Mouse (Mus musculus): Measurements from ENCODE around the gene Faf1.

Faf1 gene

DNA sequence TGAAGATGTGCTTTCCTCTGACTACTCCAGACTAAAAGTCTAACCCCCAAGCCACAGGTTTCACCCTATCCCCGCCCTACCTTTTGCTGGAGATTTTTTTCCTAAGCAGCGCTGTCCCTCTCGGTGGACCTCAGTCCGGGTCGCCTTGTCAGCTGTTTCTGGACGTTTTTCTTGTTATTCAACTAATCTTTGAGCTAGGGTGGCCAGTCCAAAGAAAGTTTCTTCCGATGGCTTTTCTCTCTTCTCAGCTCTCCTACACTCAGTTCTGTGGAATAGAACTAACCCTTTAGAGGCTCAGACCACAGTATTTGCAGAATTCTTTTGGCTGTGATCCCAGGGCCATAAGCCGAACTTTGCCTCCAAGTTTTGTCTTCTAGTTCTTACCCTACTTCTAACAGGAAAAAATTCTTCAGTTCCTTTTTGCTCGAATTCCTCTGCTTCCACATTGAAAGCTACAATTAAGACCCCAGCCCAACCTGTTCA is 302.5 kb downstream of the Faf1 start:
- in situ Hi-C loops (cut with MboI, MseI) = no loop called here

DNA sequence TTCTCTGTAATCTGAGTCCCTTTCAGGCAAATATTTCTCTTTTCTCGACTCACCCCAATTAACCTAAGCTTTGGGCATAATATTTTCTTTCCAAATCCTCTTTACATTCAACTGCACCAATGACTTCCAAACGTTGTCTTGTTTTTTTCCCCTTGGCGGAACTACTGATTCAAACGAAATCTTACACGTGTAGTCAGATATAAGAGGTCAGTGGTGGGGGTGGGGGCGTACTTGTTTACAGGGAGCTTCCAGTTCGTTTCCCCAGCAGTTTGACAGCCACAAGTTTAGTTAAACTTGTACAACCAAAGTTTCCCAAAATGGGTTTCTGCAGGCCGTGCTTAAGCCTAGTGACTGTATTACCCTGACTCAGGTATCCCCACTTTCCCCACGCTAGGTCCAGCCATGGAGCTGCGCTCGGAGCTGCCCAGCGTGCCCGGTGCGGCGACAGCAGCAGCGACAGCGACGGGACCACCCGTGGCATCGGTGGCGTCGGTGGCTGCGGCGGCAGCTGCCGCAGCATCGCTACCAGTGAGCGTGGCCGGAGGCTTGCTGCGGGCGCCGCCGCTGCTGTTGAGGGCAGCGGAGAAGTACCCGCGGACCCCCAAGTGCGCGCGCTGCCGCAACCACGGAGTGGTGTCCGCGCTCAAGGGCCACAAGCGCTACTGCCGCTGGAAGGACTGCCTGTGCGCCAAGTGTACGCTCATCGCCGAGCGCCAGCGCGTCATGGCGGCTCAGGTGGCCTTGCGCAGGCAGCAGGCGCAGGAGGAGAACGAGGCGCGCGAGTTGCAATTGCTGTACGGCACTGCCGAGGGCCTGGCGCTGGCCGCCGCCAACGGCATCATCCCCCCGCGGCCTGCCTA is 303.3 kb downstream of the Faf1 start:
- in situ Hi-C loops (cut with MboI, MseI) = no loop called here

DNA sequence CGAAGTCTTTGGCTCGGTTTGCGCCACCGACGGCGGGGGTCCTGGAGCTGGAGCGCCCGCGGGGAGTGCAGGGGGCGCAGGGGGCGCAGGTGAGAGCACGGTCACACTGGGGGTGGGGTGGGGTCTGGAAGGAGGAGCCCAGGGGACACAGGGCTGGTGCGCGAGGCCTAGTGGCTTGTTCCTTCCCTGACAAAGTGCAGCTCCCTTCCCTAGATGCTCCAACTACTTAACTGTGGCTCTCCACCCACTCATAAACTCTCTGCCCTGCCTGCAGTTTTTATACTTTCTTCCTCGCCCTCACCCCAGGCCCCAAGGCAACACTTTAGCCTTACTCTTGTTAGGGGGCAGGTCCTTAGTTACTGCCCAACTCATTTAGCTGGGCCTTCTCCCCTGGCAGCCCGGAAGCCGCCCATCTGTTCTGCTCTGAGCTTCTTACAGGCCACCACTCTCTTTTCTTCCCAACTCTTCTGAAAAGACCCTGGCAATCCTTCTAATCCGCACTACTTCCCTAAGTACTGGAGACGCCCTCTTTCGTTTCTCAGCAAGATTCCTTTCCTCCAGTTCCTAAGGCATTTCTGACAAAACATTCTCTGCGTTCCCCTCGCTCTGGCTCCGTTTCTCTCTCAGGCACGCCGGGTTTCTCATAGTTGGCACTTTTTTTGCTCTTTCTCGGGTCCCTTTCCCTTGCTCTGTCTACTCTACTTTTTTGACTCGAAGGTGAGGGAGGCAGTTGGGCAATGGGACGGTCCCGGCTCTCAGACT is 304.1 kb downstream of the Faf1 start:
- in situ Hi-C loops (cut with MboI, MseI) = no loop called here

DNA sequence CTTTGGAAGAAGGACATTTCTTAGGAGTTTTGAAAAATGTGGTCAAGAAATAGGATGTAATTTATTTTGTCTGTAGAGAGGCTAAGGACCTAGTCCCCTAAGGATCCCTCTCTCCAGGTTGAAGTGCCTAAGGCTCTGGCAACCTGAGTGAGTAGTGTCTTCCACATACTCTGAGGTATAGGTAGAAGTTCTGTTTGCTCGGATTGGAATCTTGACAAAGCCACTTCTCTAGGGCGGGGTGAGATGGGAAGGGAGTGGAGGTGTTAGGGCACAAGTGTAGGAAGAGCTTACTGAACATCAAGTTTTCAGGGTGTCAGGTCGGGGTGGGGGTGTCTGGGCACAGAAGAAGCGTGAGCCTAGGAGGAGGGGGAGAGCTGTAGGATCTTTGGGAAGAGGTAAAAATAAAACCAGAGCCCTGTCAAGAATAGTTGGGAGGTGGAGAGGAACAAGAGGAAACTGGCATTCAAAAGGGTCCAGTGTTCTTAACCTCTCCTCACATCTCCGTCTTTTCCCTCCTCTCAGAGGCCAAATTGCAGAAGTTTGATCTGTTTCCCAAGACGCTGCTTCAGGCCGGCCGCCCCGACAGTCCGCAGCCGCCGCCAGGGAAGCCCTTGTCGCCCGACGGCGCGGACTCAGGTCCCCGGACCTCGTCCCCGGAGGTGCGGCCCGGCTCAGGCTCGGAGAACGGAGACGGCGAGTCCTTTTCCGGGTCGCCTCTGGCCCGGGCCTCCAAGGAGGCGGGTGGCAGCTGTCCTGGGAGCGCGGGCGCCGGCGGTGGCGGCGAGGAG is 304.9 kb downstream of the Faf1 start:
- in situ Hi-C loops (cut with MboI, MseI) = no loop called here

DNA sequence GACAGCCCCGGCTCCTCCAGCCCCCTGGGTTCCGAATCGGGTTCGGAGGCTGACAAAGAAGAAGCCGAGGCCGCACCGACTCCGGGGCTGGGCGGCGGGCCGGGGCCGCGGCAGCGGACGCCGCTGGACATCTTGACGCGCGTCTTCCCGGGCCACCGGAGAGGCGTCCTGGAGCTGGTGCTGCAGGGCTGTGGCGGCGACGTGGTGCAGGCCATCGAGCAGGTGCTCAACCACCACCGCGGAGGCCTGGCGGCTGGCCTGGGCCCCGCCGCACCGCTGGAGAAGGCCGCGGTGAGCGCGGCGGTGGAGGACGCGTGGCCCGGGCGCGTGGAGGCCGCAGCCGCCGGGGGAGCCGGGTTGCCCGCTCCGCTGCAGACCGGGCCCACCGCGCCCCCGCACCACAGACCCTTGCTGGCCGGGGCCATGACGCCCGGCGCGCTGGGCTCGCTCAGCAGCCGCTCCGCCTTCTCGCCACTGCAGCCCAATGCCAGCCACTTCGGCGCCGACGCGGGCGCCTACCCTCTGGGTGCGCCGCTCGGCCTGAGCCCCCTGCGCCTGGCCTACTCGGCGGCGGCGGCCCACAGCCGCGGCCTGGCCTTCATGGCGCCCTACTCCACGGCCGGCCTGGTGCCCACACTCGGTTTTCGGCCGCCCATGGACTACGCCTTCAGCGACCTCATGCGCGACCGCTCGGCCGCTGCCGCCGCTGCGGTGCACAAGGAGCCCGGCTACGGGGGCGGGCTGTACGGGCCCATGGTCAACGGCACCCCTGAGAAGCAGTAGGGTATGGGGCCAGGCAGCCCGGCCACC is 305.7 kb downstream of the Faf1 start:
- in situ Hi-C loops (cut with MboI, MseI) = no loop called here

DNA sequence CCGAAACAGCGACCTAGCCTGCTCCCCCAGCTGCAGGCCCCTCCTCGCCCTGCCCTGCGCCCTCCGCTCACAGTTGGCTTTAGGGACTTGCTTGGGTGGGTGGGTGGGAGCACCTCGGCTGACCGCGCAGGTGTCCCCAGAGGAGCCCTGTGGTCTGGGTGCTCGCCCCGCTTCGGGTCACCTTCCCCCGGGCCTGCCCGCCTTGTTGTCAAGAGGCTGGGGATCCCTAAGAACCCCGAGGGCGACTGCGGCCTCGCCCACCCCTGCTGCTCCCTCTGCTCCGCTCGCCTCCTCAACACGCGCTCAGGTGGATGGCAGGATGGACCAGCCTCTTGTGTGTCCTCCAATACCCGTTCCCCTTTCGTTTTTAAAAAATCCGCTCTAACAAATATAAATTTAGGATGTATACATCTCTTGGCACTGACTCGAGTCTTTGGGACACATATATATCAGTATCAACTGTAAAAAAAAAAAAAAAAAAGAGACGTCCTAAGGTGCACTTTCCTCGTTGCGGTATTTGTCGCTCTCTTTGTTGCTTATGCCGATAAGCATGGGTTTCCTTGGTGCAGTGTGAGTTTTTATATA is 306.4 kb downstream of the Faf1 start:
- in situ Hi-C loops (cut with MboI, MseI) = no loop called here

DNA sequence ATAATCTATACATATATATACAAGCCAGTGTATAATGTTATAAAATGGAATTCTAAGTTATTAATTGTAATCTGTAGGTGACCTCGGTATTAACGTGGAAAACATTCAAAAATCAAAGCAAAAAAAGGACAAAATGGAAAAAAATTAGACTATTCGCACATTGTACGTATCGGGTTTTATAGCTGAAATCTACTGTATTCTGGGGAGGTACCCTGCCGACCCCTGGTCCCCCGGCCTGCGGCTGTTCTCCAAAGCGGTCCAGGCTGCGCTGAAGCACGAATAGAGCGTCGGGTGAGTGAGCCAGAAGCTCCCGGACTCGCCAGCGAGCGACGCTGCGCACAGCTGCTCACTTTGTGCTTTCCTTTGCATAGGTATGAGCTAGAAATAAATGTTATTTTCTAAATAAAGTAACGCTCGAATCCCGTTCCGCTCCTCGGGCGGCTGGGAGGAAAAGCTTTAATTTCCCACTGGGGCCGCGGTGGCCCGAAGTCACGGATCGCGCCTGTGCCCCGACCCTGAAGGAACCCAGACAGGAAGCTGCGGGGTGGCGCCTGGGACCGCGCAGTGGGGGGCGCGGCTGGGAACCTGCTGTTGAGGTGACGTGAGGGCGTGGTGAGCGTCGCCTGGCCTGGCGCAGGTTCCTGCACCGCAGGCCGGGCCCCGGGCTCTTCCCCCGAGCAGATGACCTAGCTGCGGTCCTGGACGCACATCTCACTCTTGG is 307.1 kb downstream of the Faf1 start:
- in situ Hi-C loops (cut with MboI, MseI) = no loop called here

DNA sequence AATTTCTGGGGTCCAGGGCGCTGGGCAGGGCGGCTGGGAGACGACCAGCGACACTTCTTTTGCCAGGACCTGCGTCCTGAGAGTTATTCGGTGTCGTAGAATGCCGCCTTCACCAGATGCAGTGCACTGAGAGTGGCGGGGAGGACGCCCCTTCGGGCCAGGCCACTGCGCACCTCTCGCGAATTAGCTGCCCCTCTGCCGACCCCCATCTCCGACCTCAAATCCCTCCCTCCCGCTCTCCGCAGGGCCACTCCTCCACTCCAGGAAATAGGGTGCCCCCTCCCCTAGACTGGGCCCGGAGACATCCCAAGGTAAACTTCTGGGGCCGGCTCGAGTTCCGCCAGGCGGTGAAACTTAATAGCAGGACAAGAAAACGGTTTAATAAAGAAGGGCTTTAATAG is 307.6 kb downstream of the Faf1 start:
- in situ Hi-C loops (cut with MboI, MseI) = no loop called here

DNA sequence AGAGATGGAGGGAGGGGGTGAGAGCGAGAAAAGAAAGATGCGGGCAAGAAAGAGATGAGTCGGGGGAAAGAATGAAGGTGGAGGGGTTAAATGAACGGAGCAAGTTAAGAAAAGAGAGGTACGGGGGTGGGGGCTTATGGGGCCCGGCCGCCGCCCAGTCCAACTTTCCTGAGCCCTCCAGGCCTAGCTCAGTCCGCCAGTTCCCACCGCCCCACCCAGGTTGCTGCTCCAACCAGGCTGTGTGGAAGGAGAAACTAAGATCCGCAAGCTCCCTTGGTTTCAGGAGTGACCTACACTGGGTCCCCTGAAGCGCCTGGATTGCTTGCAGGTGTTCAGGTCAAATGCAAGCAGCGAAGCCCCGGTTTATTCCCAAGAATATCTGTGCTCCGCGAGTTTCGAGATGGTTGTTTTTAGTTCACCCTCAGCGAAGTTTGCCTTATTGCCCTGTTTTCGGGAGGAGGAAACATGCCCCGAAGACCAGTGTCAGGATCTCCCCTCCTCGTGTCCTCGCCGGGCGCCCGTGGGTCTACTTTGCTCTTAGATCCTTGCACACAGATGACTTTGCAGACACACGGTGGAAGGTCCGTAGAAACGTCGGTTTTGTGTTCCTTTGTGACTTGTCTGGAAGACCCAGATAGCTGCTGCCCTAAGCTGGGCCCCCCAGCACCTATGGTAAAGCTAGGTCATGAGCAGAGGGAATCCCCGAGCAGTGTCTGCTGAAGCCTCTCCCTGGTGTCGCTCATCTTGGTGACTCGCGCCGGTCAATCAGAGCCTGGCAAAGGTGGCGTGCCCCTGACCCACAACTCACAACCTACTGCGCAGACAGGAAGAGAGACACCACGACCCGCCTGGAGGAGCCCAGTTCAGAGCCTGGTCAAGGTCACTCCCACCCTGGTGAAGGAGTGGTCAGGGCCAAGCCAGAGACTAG is 308.4 kb downstream of the Faf1 start:
- in situ Hi-C loops (cut with MboI, MseI) = no loop called here

DNA sequence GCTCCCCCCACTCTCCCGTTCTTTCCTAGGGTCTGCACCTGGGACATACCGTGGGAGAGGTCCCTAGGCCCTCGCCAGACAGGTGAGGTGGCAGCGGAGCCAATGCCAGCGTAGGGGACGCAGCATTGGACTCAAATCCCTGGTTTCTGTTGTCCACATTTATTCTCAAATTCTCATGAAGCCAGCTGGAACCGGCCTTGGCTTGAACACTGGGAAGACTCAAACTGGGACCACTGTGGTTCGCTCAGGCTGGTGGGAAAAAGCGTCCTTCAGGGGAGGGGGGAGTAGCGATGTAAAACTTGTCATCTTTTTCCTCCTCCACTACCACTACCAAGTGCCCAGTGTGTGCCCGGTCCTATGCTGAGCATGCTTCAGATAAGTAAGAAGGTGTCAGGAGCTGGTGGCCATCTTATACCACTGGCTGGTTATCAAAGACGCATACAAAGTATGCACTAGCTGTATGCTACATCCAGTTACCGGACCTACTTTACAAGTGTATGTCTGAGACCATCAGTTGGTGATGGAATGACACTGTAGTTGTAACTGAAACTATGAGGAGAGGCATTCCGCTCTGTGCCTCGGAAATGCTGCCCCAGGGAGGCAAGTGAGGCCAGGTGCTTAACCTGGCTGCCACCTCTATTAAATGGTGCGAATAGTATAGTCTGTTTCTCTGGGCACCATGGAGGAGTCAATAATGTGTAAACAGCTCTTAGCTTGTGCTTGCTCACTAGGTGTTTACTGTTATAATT is 309.2 kb downstream of the Faf1 start:
- in situ Hi-C loops (cut with MboI, MseI) = no loop called here

DNA sequence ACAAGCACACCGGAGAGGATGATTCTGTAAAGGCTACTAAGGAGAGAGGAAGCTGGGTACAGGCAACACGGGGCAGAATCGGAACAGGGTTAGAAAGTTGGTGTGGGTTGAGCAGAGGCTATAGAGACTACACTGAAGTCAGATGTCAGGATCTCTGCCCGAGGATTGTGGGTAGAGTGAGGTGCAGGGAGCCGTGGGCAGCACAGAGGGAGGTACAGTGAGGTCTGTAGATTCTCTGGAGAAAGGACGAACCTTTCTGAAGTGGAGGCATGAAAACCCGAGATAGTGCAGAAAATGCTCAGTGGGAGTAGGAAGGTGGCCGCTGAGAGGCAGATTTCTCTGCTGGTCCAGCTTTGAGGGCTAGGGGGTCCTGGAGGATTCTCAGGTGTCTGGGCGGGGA is 309.9 kb downstream of the Faf1 start:
- in situ Hi-C loops (cut with MboI, MseI) = no loop called here

DNA sequence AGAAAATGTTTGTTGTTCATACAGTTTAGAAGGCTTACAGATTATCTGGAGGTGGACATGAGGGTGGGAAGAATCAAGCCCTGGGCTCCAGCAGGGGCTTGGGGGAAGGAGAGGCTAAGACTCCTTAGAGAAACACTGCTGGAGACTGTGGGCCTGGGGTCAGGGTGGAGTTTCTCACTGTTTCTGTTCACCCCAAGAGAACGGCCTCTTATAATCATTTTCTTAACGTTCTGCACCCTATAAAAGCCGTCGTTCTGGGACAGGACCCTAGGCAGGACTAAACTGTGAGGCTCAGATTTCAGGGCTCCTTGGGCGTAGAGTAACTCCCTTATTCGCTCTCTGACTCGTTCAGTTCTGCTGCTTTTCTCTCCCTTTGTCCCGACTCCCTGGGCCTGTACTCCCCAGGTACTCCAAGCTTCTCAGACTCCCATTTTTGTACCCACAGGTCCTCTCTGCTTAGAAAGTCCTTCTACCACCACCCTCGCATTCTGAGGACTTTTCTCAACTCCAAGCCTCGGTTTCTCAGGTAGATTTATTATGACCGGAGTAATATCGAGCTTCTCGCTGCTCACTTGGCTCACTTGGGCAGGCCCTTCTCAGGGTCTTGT is 310.5 kb downstream of the Faf1 start:
- in situ Hi-C loops (cut with MboI, MseI) = no loop called here

DNA sequence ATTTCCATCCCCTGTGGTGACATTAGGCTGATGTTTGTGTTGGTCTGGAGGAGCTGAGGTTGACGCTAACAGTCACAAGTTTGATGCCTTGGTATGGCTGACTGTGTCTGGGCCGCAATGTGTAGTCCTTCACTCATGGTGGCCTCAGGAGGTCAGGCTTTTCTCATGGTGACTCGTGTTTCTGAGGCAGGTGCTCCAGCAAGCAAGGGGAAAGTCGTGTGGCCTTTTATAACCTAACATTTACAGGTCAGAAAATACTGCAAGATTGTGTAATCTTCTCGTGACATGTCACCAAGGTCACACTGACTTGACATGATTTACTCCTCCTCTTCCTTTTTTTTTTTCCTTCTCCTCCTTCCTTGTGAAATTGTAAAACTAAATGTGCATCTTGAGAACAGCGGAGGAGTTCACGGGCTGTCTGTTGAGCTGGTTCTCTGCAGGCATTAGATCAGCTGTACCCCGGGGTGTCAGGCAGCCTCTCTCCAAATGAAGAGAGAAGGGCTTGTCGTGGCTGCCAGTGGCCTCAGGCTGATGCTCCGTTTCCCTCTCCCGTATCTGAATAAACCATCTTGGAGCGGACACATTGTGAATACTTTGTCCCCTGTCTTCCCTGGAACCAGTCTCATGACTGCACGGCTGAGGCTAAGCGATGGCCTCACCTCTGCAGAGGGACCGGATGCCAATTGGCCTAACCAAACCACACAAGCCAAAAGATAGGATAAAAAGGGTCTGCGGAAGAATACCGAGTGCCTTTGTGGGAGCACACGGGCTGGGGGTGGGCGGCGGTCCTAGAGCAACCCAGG is 311.4 kb downstream of the Faf1 start:
- in situ Hi-C loops (cut with MboI, MseI) = no loop called here

DNA sequence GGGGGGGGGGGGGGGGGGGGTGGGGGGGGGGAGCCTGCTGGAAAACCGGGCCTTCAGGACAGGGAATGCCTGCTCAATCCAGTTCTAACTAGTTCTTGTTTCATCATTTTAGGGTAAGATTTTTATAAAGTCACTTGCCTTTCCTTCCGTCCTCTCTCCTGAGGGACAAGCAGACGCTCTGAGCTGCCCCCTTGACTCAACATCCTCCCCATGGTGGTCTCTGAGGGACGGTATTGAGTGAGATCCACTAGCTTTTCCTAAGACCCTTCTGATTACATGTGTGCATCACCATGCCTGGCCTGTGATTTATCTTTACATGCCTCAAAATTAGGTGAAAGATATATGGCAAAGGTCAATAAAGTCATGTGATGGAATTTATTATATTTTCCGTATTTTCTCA is 312.0 kb downstream of the Faf1 start:
- in situ Hi-C loops (cut with MboI, MseI) = no loop called here

DNA sequence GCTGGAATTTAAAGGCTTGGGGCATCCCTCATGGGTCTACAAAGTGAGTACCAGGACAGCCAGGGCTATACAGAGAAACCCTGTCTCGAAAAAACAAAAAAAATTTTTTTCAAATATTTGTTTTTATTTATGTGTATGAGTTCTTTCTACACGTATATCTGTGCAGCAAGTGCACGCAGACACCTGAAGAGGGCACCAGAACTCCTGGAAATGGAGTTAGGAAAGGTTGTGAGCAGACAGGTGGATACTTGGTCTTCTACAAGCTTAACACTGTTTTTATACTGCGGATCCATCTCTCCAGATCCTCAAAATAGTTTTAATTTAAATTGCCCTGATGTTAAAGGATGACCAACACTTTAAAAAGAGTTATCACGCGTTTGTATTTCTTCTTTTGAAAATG is 312.8 kb downstream of the Faf1 start:
- in situ Hi-C loops (cut with MboI, MseI) = no loop called here

DNA sequence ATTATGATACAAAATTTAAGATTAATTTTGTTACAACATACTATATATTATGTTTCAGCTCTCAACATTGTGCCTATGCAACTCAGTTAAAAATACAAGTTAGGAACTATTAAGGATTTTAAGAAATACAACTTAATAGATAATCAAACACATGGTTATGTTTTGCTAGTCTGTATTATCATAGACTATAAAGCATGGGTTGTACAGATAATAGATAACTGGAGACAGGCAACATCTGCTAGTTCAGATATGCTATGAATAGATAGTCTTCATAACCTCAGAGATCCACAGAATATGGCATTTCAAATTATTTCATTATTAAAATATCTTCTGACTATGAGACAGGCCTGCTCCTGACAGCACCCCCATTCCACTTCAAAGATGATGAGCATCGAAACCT is 329.7 kb downstream of the Faf1 start:
- in situ Hi-C loops (cut with MboI, MseI) = loop anchor here (25.0 kb wide), 1 partner anchor 519 kb away; the partner anchor contains the start of gene Rnf11

All from T-helper 1 cell (primary cell).